Mouse (Mus musculus) embryonic stem cell, embryonic (primary cell): ENCODE measurements around the gene Kif3b.
"Not testable (repeated sequence)": the region's sequence is repeated elsewhere in the genome, so short reads cannot be mapped to it uniquely, and the experiment has no call there.

Experiments used
- CTCF ChIA-PET, 4 experiments: fragments of 300-600 bp in 2 of 4; fragments of 350-600 bp in 2 of 4; sonication (Branson Sonifier 250); formaldehyde crosslinking; loops; one replicate each; lab custom pipeline; 2022; ENCODE audit warnings: inconsistent platforms in 2 of 4; lab: Charles Lee
- POLR2A ChIA-PET, 4 experiments: fragments of 300-600 bp in 2 of 4; fragments of 350-600 bp in 2 of 4; sonication (Branson Sonifier 250); formaldehyde crosslinking; loops; one replicate each; lab custom pipeline; 2022; ENCODE audit warnings: antibody characterized with exemption in 4 of 4, inconsistent platforms in 1 of 4; lab: Charles Lee

Gene Kif3b

DNA sequence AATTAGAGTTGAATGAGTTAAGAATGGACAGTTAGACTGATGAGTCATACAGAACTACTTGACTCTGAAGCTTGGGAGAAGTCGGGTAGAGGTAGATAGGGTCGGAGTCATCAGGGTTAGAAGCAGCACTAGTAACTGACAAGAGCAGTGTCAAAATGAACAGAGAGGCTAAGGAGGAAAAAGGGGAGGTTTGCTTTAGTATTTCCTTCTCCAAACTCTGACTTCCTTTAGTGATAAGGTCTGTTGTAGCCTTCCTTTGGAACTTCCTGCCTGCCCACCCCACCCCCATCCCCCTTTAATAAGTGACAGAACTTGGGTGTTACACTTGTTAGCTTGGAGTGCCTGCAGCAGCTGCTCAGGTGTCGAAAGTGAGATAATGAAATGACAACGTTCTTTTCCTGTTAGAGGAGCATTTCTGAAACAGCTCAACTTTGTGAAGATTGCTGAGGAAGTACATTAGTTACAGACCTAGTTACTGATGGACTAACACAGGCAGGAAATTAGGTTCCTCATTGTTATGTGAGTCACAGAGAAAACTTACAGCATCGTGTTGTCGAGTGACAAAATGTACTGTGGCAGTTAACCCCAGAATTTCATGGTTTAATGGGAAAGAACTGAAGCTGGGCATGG, 59.5 kb downstream of the Kif3b start:
- ChIA-PET POLR2A (interaction anchor here (0.6 to 8.2 kb wide), 19 partner anchors 8 to 566 kb away, joined by 3 to 113 read pairs (median 4); partner anchors contain the start of gene 4930404H24Rik (in 1 of the 4)), CTCF (interaction anchor here in 1 of 4 experiments (0.6 kb wide), 1 partner anchor 213 kb away, joined by 3 read pairs; no protein-coding TSS in a partner anchor)

GRCm38 (mm10) chr2:153354648-153355047, 63.4 kb downstream of the Kif3b start:
- ChIA-PET POLR2A (interaction anchor here in 3 of 4 experiments (0.6 to 8.2 kb wide), 16 partner anchors 7 to 1380 kb away, joined by 3 to 113 read pairs (median 3); partner anchors contain the start of gene Asxl1 (in 1 of the 3)), CTCF (interaction anchor here in 1 of 4 experiments (0.7 kb wide), 1 partner anchor 27 kb away, joined by 7 read pairs; no protein-coding TSS in a partner anchor)

DNA sequence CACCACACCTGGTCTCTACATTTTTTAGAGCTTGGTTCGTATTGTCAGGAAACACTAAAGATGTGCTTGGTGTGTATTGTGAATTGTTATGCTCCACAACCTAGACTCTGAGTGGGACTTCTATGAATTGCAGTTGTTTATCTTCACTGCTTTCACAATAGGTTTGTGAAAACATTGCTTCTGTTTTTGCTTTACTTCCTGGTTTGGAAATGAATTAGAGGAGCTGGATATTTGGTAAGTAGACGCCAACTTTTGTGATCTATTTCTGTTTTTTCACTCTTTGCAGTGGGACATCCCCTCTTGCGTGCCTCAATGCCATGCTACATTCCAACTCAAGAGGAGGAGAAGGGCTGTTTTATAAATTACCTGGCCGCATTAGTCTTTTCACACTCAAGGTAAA, 65.6 kb downstream of the Kif3b start:
- ChIA-PET POLR2A (interaction anchor here (0.6 to 8.2 kb wide), 9 partner anchors 7 to 23 kb away, joined by 3 to 113 read pairs (median 8); partner anchors contain the start of gene Asxl1 (in 1 of the 4)), CTCF (no interaction called here)

DNA sequence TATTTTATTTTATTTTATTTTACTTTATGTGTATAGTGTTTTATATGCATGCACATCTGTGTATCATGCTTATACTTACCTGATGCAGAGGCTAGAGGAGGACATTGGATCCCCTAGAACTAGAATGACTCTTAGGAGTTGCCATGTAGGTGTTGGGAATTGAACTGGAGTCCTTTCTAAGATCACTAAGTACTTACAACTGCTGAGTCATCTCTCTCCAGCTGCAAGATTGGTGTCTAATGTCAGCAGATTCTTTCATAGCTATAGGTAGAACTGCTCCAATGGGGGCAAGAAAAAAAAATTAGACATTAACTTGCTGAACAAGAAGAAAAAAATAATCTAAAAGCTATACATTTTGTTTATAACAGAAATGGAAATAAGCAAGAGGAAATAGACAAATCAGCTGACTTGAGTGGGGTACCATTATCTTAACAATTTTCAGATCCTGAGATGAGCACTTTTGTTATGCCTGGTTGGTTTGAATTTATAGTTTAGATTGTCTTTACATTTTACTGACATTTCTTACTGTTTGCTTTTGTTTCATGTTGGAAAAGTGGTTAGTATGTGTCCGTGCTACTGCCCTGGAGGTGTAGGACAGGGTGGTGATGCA, 70.0 kb downstream of the Kif3b start:
- ChIA-PET CTCF (interaction anchor here in 3 of 4 experiments (0.5 to 1.6 kb wide), 4 partner anchors 10 to 262 kb away, joined by 3 to 8 read pairs (median 4); no protein-coding TSS in a partner anchor), POLR2A (interaction anchor here in 3 of 4 experiments (0.7 to 8.2 kb wide), 15 partner anchors 8 to 186 kb away, joined by 3 to 113 read pairs (median 4); no protein-coding TSS in a partner anchor)

DNA sequence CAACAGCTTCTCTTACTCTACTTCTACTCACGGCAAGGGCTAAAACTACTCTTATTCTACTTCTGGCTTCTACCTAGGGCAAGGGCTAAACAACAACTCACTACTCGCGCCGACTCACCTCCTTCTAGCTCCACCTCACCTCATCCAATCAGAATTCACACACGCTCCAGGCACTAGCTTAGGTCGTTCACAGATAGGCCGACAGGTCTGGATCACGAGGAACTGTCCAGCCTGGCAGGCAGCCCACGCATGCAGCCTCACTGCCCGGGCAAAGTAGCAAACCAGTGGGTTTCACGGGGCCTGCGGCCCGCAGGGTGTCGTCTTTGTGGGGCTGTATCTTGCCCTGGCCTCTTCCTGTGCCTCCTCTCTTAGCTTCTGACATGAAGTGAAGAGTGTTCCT, 73.3 kb downstream of the Kif3b start:
- POLR2A ChIA-PET: interaction anchor here in 3 of 4 experiments (0.8 to 8.2 kb wide), 12 partner anchors 10 to 80 kb away, joined by 3 to 113 read pairs (median 3); no protein-coding TSS in a partner anchor
- CTCF ChIA-PET: not testable (repeated sequence)

- ChIA-PET CTCF (interaction anchor here in 2 of 4 experiments (0.7 to 1.3 kb wide), 6 partner anchors 10 to 216 kb away, joined by 3 to 5 read pairs (median 3); no protein-coding TSS in a partner anchor), POLR2A (interaction anchor here (0.6 to 3.8 kb wide), 41 partner anchors 8 to 269 kb away, joined by 3 to 77 read pairs (median 4); partner anchors contain the start of gene Asxl1 (in 1 of the 4))
These were observed 79.7 kb downstream of the Kif3b start for GRCm38 (mm10) chr2:153370871-153371270.

- POLR2A ChIA-PET: interaction anchor here in 2 of 4 experiments (0.6 to 2.4 kb wide), 9 partner anchors 11 to 211 kb away, joined by 3 to 13 read pairs (median 6); no protein-coding TSS in a partner anchor
- CTCF ChIA-PET: interaction anchor here in 1 of 4 experiments (0.6 kb wide), 2 partner anchors 400 to 556 kb away, joined by 6 to 7 read pairs; no protein-coding TSS in a partner anchor
These were observed 84.2 kb downstream of the Kif3b start for GRCm38 (mm10) chr2:153375380-153375779.

GRCm38 (mm10) chr2:153380479-153380878, 89.3 kb downstream of the Kif3b start:
- ChIA-PET CTCF (no interaction called here), POLR2A (interaction anchor here in 2 of 4 experiments (0.5 to 3.5 kb wide), 3 partner anchors 10 to 221 kb away, joined by 3 to 12 read pairs (median 10); no protein-coding TSS in a partner anchor)
